Mouse (Mus musculus): ENCODE measurements around the gene Rad51d.

- peak; percentile 59 for TF ChIP-seq POLR2A (IDR thresholded peaks at IDR 0.05; ENCODE audit: insufficient read length, low read depth)
- TF ChIP-seq MAX (IDR thresholded peaks at IDR 0.05; ENCODE audit: low read depth) = no peak
- TF ChIP-seq TCF12 (IDR thresholded peaks at IDR 0.05; ENCODE audit: insufficient read depth, poor library complexity, severe bottlenecking) = no peak
- TF ChIP-seq MYOG (IDR thresholded peaks at IDR 0.05; ENCODE audit: control insufficient read depth in 1 of 3, insufficient read depth in 1 of 3, insufficient read length in 2 of 3, low read depth in 2 of 3) = no peak
- TF ChIP-seq CEBPB (IDR thresholded peaks at IDR 0.05; ENCODE audit: insufficient read depth, poor library complexity, severe bottlenecking) = no peak
- TF ChIP-seq USF1 (IDR thresholded peaks at IDR 0.05; ENCODE audit: low read depth) = no peak
- no peak for TF ChIP-seq MYOD1 (IDR thresholded peaks at IDR 0.05; ENCODE audit: control insufficient read depth in 1 of 3, insufficient read length in 2 of 3, low read depth in 2 of 3)
Measured at GRCm38 (mm10) chr11:82890342-82890762, at the start of gene Rad51d.

All from myocyte (in vitro differentiated cells).